Mouse (Mus musculus): ENCODE data around the gene Abcc5. TPM values are rescaled to one million over a fixed set of nuclear protein-coding genes. Genes with fewer than 3 reads are reported as not detected.
"Not testable (repeated sequence)": the region's sequence is repeated elsewhere in the genome, so short reads cannot be mapped to it uniquely, and the experiment has no call there.

Gene Abcc5
- polyA plus RNA-seq, 1 experiment: 19.1 TPM

GRCm38 (mm10) chr16:20438673-20439415 lies 12.7 kb upstream of the Abcc5 start:
- H3K27me3 ChIP-seq (ENCODE audit: control insufficient read depth, insufficient read depth, low read length): no peaks in the 10 kb centered on the region
- no peaks in the 10 kb centered on the region for H3K36me3 ChIP-seq (ENCODE audit: control insufficient read depth, insufficient read depth, low read length)
- no peak overlapping the region for H3K4me3 ChIP-seq (ENCODE audit: low read depth, low read length)
- 66% methylated on average over 11 of the region's 11 CpGs for WGBS
- no peak overlapping the region for H3K27ac ChIP-seq (ENCODE audit: insufficient read depth, low read depth, low read length)
- TF ChIP-seq CTCF (IDR thresholded peaks at IDR 0.05; ENCODE audit: extremely low read depth, insufficient read length, insufficient replicate concordance, low read depth, low read length): no peak
- no peak for TF ChIP-seq POLR2A (IDR thresholded peaks at IDR 0.05; ENCODE audit: low read depth, low read length)
- H3K4me1 ChIP-seq (ENCODE audit: control insufficient read depth, insufficient read depth, insufficient read length, low read length): no peaks in the 10 kb centered on the region

DNA sequence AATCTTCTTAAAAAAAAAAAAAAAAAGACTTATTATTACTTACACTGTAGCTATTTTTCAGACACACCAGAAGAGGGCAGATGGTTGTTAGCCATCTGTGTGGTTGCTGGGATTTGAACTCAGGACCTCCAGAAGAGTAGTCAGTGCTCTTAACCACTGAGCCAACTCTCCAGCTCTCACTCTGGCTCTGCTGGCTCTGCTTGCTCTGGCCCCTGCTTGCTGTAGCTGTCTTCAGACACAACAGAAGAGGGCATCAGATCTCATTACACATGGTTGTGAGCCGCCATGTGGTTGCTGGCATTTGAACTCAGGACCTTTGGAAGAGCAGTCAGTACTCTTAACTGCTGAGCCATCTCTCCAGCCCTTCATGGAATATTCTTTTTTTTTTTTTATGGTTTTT lies 11.9 kb upstream of the Abcc5 start:
- H3K4me3 ChIP-seq (ENCODE audit: low read depth, low read length); H3K27me3 ChIP-seq (ENCODE audit: control insufficient read depth, insufficient read depth, low read length); H3K36me3 ChIP-seq (ENCODE audit: control insufficient read depth, insufficient read depth, low read length); H3K27ac ChIP-seq (ENCODE audit: insufficient read depth, low read depth, low read length); H3K4me1 ChIP-seq (ENCODE audit: control insufficient read depth, insufficient read depth, insufficient read length, low read length): not testable (repeated sequence)
- 98% methylated on average over 1 of the region's 1 CpGs for WGBS

GRCm38 (mm10) chr16:20436281-20436680 lies 10.1 kb upstream of the Abcc5 start:
- WGBS: 83% methylated on average over 3 of the region's 3 CpGs

GRCm38 (mm10) chr16:20429328-20429727 lies 3.1 kb upstream of the Abcc5 start:
- peaks cover 4% of the 10 kb centered on the region; the same call in 1 of the 2 replicates for H3K4me1 ChIP-seq (ENCODE audit: control insufficient read depth, insufficient read depth, insufficient read length, low read length)
- TF ChIP-seq POLR2A (IDR thresholded peaks at IDR 0.05; ENCODE audit: low read depth, low read length): no peak
- no peak for TF ChIP-seq CTCF (IDR thresholded peaks at IDR 0.05; ENCODE audit: extremely low read depth, insufficient read length, insufficient replicate concordance, low read depth, low read length)
- H3K4me3 ChIP-seq (ENCODE audit: low read depth, low read length): no peak overlapping the region
- WGBS: 86% methylated on average over 5 of the region's 5 CpGs
- no peak overlapping the region for H3K27ac ChIP-seq (ENCODE audit: insufficient read depth, low read depth, low read length)
- H3K36me3 ChIP-seq (ENCODE audit: control insufficient read depth, insufficient read depth, low read length): no peaks in the 10 kb centered on the region
- H3K27me3 ChIP-seq (ENCODE audit: control insufficient read depth, insufficient read depth, low read length): no peaks in the 10 kb centered on the region

More at GRCm38 (mm10) chr16:20436281-20436680, 10.1 kb upstream of the Abcc5 start:
- TF ChIP-seq POLR2A (IDR thresholded peaks at IDR 0.05; ENCODE audit: low read depth, low read length) (no peak), CTCF (IDR thresholded peaks at IDR 0.05; ENCODE audit: extremely low read depth, insufficient read length, insufficient replicate concordance, low read depth, low read length) (no peak)
- no peak overlapping the region for H3K27ac ChIP-seq (ENCODE audit: insufficient read depth, low read depth, low read length)
- no peak overlapping the region for H3K4me3 ChIP-seq (ENCODE audit: low read depth, low read length)
- no peaks in the 10 kb centered on the region for H3K36me3 ChIP-seq (ENCODE audit: control insufficient read depth, insufficient read depth, low read length)
- no peaks in the 10 kb centered on the region for H3K4me1 ChIP-seq (ENCODE audit: control insufficient read depth, insufficient read depth, insufficient read length, low read length)
- H3K27me3 ChIP-seq (ENCODE audit: control insufficient read depth, insufficient read depth, low read length): no peaks in the 10 kb centered on the region

DNA sequence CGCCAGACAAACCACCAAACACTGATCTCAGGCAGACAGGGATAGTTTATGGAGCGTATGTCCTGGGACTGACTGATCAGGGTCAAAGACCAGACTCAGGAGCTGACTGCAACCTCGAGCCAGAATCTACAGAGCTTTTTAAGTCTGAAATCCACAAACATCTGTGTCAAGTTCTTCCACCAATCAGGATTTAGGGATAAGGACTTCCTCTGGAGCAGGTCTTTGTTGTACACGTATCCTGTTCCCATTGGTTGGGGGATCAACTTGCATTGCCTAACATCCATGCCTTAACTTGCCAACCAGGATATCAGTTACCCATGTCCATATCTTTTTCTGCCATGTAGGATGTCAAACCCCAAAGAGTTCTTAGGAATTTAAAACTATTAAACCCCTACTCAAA lies 1.4 kb upstream of the Abcc5 start:
- Histone ChIP-seq H3K36me3 (ENCODE audit: control insufficient read depth, insufficient read depth, low read length) (no peaks in the 10 kb centered on the region), H3K4me1 (ENCODE audit: control insufficient read depth, insufficient read depth, insufficient read length, low read length) (peaks cover 4% of the 10 kb centered on the region; the same call in 1 of the 2 replicates), H3K27me3 (ENCODE audit: control insufficient read depth, insufficient read depth, low read length) (no peaks in the 10 kb centered on the region), H3K27ac (ENCODE audit: insufficient read depth, low read depth, low read length) (no peak overlapping the region), H3K4me3 (ENCODE audit: low read depth, low read length) (no peak overlapping the region)
- WGBS: 74% methylated on average over 4 of the region's 4 CpGs
- TF ChIP-seq CTCF (IDR thresholded peaks at IDR 0.05; ENCODE audit: extremely low read depth, insufficient read length, insufficient replicate concordance, low read depth, low read length) (no peak), POLR2A (IDR thresholded peaks at IDR 0.05; ENCODE audit: low read depth, low read length) (no peak)

DNA sequence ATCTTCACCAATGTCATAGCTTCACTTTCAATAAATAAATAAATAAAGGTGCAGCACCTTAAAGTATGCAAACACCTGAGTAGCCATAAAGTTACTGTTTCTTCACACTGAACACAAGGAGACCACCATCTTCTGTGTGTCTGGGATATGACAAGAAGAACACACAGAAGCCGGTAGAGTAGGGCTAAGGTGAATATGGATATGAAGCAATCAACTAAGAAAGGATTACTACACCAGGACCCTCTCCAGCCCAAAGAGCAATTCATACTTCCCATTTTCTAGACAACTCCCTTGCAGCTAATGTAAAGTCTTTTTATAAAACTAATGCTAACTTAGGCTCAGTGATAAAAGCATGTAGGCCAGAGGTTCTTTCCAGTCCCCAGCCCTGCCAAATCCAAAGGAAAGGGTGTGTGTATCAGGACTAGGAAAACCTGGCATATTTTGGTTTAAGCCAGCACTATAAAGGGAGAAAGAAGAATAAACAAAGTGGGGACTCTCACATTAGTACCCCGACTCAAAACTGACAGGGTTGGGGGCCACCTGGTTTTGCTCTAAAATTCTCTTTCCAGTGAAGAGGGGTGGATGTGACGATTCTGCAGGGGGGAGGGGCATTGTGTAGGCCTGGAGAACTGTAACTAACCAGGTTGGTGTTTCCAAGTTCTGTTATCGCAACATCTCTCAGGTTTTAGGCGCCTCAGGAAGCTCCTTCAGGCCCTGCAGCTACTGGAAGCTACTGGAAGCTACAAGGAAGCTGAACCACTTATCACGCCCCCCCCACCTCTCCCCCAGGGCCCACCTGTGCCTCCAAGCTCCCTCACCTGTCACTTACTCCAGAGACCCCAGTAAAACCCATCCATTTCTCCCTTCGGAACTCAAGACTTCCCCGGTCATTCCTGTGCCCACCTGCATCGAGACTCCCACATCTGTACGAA lies 1.2 kb downstream of the Abcc5 start:
- no peaks in the 10 kb centered on the region for H3K27me3 ChIP-seq (ENCODE audit: control insufficient read depth, insufficient read depth, low read length)
- H3K4me1 ChIP-seq (ENCODE audit: control insufficient read depth, insufficient read depth, insufficient read length, low read length): peaks cover 4% of the 10 kb centered on the region; the same call in 1 of the 2 replicates
- H3K4me3 ChIP-seq (ENCODE audit: low read depth, low read length): peak overlapping the region; percentile 75
- no peaks in the 10 kb centered on the region for H3K36me3 ChIP-seq (ENCODE audit: control insufficient read depth, insufficient read depth, low read length)
- H3K27ac ChIP-seq (ENCODE audit: insufficient read depth, low read depth, low read length): no peak overlapping the region
- TF ChIP-seq CTCF (IDR thresholded peaks at IDR 0.05; ENCODE audit: extremely low read depth, insufficient read length, insufficient replicate concordance, low read depth, low read length): no peak
- TF ChIP-seq POLR2A (IDR thresholded peaks at IDR 0.05; ENCODE audit: low read depth, low read length): no peak
- 52% methylated on average over 10 of the region's 10 CpGs for WGBS

- no peak overlapping the region for H3K27ac ChIP-seq (ENCODE audit: insufficient read depth, low read depth, low read length)
- peaks cover 4% of the 10 kb centered on the region; the same call in 1 of the 2 replicates for H3K4me1 ChIP-seq (ENCODE audit: control insufficient read depth, insufficient read depth, insufficient read length, low read length)
- TF ChIP-seq CTCF (IDR thresholded peaks at IDR 0.05; ENCODE audit: extremely low read depth, insufficient read length, insufficient replicate concordance, low read depth, low read length) (no peak), POLR2A (IDR thresholded peaks at IDR 0.05; ENCODE audit: low read depth, low read length) (no peak)
- no peaks in the 10 kb centered on the region for H3K36me3 ChIP-seq (ENCODE audit: control insufficient read depth, insufficient read depth, low read length)
- 65% methylated on average over 7 of the region's 7 CpGs for WGBS
- H3K27me3 ChIP-seq (ENCODE audit: control insufficient read depth, insufficient read depth, low read length): no peaks in the 10 kb centered on the region
- no peak overlapping the region for H3K4me3 ChIP-seq (ENCODE audit: low read depth, low read length)
Observed at GRCm38 (mm10) chr16:20424226-20424663, 1.9 kb downstream of the Abcc5 start.
